Mouse (Mus musculus): ENCODE data around the gene Itgb4. TPM values are rescaled to one million over a fixed set of nuclear protein-coding genes. Genes with fewer than 3 reads are reported as not detected.
A peak's percentile ranks its signal among the peaks of the same experiment; 100 is the strongest.

Gene Itgb4
- total and polyA plus RNA-seq, 3 experiments = 0.69 to 0.85 TPM; not detected in 1

- TF ChIP-seq MAZ (IDR thresholded peaks at IDR 0.05; ENCODE audit: low read depth, low read length) = peak; percentile 89; the same call in 1 of the 2 replicates
- TF ChIP-seq POLR2A (IDR thresholded peaks at IDR 0.05; ENCODE audit: control insufficient read depth in 1 of 2, insufficient read depth in 1 of 2, low read depth in 1 of 2, low read length in 2 of 2, poor library complexity in 1 of 2) = peak; percentile 74 to 88
- TF ChIP-seq JUND (IDR thresholded peaks at IDR 0.05; ENCODE audit: low read depth, low read length) = peak; percentile 93
- TF ChIP-seq USF1 (IDR thresholded peaks at IDR 0.05; ENCODE audit: low read depth, low read length) = peak; percentile 68
- peak; percentile 83 for TF ChIP-seq TBP (IDR thresholded peaks at IDR 0.05; ENCODE audit: low read depth, low read length)
- TF ChIP-seq KAT2A (conservative IDR thresholded peaks at IDR 0.05; ENCODE audit: low read depth, low read length) = peak; percentile 92
- peak; percentile 67 for TF ChIP-seq CHD2 (IDR thresholded peaks at IDR 0.05; ENCODE audit: low read length)
- TF ChIP-seq UBTF (IDR thresholded peaks at IDR 0.05; ENCODE audit: borderline replicate concordance, insufficient read depth, low read depth, low read length) = no peak
- TF ChIP-seq EP300 (IDR thresholded peaks at IDR 0.05; ENCODE audit: low read depth in 1 of 2, low read length in 2 of 2) = 0 out of 4 replicates have a peak, but pooled peaks of 1 of the 2 experiments have one; percentile 6
- TF ChIP-seq HCFC1 (IDR thresholded peaks at IDR 0.05; ENCODE audit: low read depth, low read length) = peak; percentile 97
Measured at GRCm38 (mm10) chr11:115933108-115933746, 41.3 kb upstream of the Itgb4 start, which contains the start of the genes Sap30bp and Recql5 (continued).

GRCm38 (mm10) chr11:115933747-115934110, 40.8 kb upstream of the Itgb4 start:
- Histone ChIP-seq H3K36me3 (ENCODE audit: control insufficient read depth in 1 of 2, insufficient read depth in 2 of 2, low read length in 2 of 2) (peaks cover 4 to 9% of the 10 kb centered on the region in 2 experiments), H3K79me2 (ENCODE audit: control insufficient read depth, insufficient read depth, low read length, poor library complexity) (peaks cover 28% of the 10 kb centered on the region), H3K9me3 (replicated peaks; ENCODE audit: insufficient read depth, low read length) (no peaks in the 10 kb centered on the region), H3K9ac (ENCODE audit: control insufficient read depth, low read depth, low read length, poor library complexity, severe bottlenecking) (peak overlapping the region; percentile 86), H3K27ac (ENCODE audit: control insufficient read depth, low read depth, low read length) (peak overlapping the region; percentile 55), H3K4me3 (ENCODE audit: control insufficient read depth in 1 of 2, insufficient read depth in 1 of 2, low read depth in 2 of 2, low read length in 2 of 2) (peak overlapping the region; percentile 90 to 95), H3K4me1 (ENCODE audit: control insufficient read depth in 1 of 2, insufficient read depth in 2 of 2, low read length in 2 of 2) (peaks cover 9 to 11% of the 10 kb centered on the region in 2 experiments; a peak in 3 of 4 replicates), H3K27me3 (ENCODE audit: control insufficient read depth in 1 of 2, insufficient read depth in 2 of 2, low read length in 2 of 2) (no peaks in the 10 kb centered on the region)
- TF ChIP-seq MXI1 (IDR thresholded peaks at IDR 0.05; ENCODE audit: low read depth, low read length) = peak; percentile 18; the same call in 1 of the 2 replicates
- TF ChIP-seq E2F4 (IDR thresholded peaks at IDR 0.05; ENCODE audit: borderline replicate concordance, low read depth, low read length) = 0 out of 2 replicates have a peak, but pooled peaks have one; percentile 3
- no peak for TF ChIP-seq NELFE (IDR thresholded peaks at IDR 0.05; ENCODE audit: low read depth, low read length)
- TF ChIP-seq CHD1 (IDR thresholded peaks at IDR 0.05; ENCODE audit: low read depth, low read length) = 0 out of 2 replicates have a peak, but pooled peaks have one; percentile 6
- no peak for DNase-seq (ENCODE audit: low read depth, low spot score)

GRCm38 (mm10) chr11:115939690-115940329, 34.7 kb upstream of the Itgb4 start:
- Histone ChIP-seq H3K9me3 (replicated peaks; ENCODE audit: insufficient read depth, low read length) (no peaks in the 10 kb centered on the region), H3K36me3 (ENCODE audit: control insufficient read depth in 1 of 2, insufficient read depth in 2 of 2, low read length in 2 of 2) (peaks cover 0 to 6% of the 10 kb centered on the region in 2 experiments; a peak in 2 of 4 replicates), H3K4me1 (ENCODE audit: control insufficient read depth in 1 of 2, insufficient read depth in 2 of 2, low read length in 2 of 2) (peaks cover 0 to under 1% of the 10 kb centered on the region in 2 experiments; a peak in 1 of 4 replicates), H3K9ac (ENCODE audit: control insufficient read depth, low read depth, low read length, poor library complexity, severe bottlenecking) (no peak overlapping the region), H3K4me3 (ENCODE audit: control insufficient read depth in 1 of 2, insufficient read depth in 1 of 2, low read depth in 2 of 2, low read length in 2 of 2) (no peak overlapping the region), H3K27ac (ENCODE audit: control insufficient read depth, low read depth, low read length) (no peak overlapping the region), H3K79me2 (ENCODE audit: control insufficient read depth, insufficient read depth, low read length, poor library complexity) (peaks cover 7% of the 10 kb centered on the region), H3K27me3 (ENCODE audit: control insufficient read depth in 1 of 2, insufficient read depth in 2 of 2, low read length in 2 of 2) (no peaks in the 10 kb centered on the region)
- TF ChIP-seq MAZ (IDR thresholded peaks at IDR 0.05; ENCODE audit: low read depth, low read length) = peak; percentile 35; the same call in 1 of the 2 replicates
- TF ChIP-seq ZC3H11A (IDR thresholded peaks at IDR 0.05; ENCODE audit: low read depth, low read length) = peak; percentile 86
- no peak for TF ChIP-seq UBTF (IDR thresholded peaks at IDR 0.05; ENCODE audit: borderline replicate concordance, insufficient read depth, low read depth, low read length)
- no peak for TF ChIP-seq MXI1 (IDR thresholded peaks at IDR 0.05; ENCODE audit: low read depth, low read length)
- TF ChIP-seq SMC3 (IDR thresholded peaks at IDR 0.05; ENCODE audit: low read depth, low read length) = peak; percentile 93
- TF ChIP-seq RAD21 (IDR thresholded peaks at IDR 0.05; ENCODE audit: low read depth, low read length) = peak; percentile 89
- peak; percentile 71 for TF ChIP-seq SIN3A (IDR thresholded peaks at IDR 0.05; ENCODE audit: low read length)
- TF ChIP-seq GATA1 (IDR thresholded peaks at IDR 0.05; ENCODE audit: low read depth, low read length) = 0 out of 2 replicates have a peak, but pooled peaks have one; percentile 9
- peak; percentile 48 to 98 (median 90) for TF ChIP-seq CTCF (IDR thresholded peaks at IDR 0.05 in 2 of 3, conservative IDR thresholded peaks at IDR 0.05 in 1 of 3; ENCODE audit: control insufficient read depth in 1 of 3, insufficient read depth in 1 of 3, low read depth in 2 of 3, low read length in 3 of 3, poor library complexity in 1 of 3, severe bottlenecking in 1 of 3)
- TF ChIP-seq TAL1 (IDR thresholded peaks at IDR 0.05; ENCODE audit: low read length) = no peak
- TF ChIP-seq ELF1 (IDR thresholded peaks at IDR 0.05; ENCODE audit: low read depth, low read length) = 0 out of 2 replicates have a peak, but pooled peaks have one; percentile 15
- 0 out of 2 replicates have a peak, but pooled peaks have one; percentile 14 for TF ChIP-seq HCFC1 (IDR thresholded peaks at IDR 0.05; ENCODE audit: low read depth, low read length)
- TF ChIP-seq JUND (IDR thresholded peaks at IDR 0.05; ENCODE audit: low read depth, low read length) = 0 out of 2 replicates have a peak, but pooled peaks have one; percentile 17
- DNase-seq (ENCODE audit: low read depth, low spot score) = peak; percentile 89

Data from MEL (cell line).